Mouse (Mus musculus) c-Kit-positive CD71-positive TER-119-positive erythroid progenitor cells, embryonic 14.5 days (primary cell): ENCODE measurements around the gene Olfr1254.

Experiments used
- DNase-seq: peaks from one replicate; pipeline ENCODE4 v3.0.0-alpha.2; 2013; ENCODE audit warnings: low spot score

Gene Olfr1254

DNA sequence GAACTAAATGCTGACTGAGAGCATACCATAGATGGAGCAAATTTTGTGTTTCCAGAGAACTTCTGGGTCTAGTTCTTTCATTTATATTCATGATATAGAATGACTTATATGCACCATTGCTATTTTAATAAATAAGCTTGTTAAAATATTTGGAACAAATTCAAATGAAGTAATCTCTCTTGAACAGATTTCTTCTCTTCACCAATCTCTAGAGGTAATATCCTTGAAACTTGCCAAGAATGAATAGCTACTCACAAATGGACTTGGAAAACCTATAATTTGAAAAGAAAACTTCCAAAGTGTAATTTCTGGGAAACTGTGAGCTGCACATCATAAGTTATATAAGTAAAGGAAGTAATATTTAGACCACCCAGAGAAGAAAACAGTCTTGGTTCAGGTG lies at the start of gene Olfr1254:
Gene Olfr1254, minus strand, starts transcription at position 101 of the 400 bp plus-strand sequence.
- no peak for DNase-seq

DNA sequence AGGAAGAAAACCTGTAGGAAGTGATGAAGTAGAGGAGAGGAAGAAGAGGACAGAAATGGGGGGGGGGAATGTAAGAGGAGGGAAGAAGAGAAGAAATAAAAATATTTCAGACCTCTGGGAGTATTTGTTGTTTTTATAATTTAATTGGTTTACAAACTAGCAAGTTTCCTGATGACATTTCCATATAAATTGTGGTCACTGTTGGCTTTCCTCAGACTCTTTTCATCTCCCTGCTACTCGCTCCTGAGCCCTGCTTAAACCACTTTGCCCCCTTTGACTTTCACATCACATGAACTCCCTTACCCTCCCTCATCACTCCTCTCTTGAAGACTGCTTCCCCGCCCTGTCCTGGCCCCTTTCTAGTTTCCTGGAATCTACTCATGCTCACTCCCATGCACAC lies 48.0 kb upstream of the Olfr1254 start, which contains the start of gene Olfr1256:
Gene Olfr1256, minus strand, starts transcription at position 101 of the 400 bp plus-strand sequence.
- DNase-seq = no peak

DNA sequence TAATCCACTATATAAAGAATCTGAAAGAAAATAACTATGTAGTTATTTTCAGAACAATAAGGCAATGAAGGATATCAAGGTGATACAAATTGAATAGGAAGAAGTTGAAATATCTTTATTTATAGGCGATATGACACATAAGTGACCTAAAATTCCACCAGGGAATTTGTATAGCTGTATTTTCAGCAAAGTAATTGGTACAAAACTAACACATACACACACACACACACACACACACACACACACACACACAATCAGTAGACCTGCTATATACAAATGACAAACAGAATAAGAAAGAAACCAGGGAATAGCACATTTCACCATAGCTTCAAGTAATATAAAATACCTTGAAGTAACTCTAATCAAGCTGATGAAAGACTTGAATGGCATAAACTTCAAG lies 26.8 kb upstream of the Olfr1254 start:
- no peak for DNase-seq

DNA sequence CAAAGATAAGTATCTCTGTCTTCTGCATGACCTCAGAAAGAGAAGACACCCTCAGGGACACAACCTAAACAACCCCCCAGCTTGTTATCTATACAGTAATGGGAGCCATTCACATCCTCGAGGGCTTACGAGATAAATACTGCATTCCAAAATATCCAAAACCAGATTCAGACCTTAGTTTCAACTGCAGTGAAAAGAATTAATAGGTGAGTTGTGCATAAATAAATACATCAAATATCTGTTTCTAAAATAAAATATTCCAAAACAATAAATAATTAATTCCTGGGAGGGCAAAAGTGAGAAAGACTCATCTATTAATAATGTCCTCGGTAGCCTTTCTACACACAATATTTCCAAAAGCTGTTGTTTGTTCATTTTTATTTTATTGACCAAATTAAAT lies 18.3 kb upstream of the Olfr1254 start, which contains the start of gene Olfr1255:
Gene Olfr1255, plus strand, starts transcription at position 301 of the 400 bp plus-strand sequence.
- DNase-seq = no peak

DNA sequence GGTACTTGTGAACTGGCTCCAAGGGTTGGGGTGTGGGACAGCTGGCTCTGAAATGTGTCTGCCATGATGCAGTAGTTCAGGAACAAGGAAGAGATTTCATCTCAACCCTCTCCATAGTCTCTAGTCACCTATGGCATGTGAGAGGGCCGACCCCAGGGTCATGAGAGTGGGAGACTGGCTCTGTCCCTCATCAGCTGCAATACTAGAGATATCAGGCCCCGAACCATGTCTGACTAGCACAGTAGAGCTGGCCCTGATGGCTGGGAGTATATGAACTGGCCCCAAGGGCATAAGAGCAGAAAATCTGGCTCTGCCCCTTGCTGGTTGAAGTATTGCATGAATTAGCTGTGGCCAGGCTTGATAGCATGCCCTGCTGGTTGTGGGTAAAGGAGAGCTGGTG lies 17.3 kb upstream of the Olfr1254 start:
- no peak for DNase-seq

DNA sequence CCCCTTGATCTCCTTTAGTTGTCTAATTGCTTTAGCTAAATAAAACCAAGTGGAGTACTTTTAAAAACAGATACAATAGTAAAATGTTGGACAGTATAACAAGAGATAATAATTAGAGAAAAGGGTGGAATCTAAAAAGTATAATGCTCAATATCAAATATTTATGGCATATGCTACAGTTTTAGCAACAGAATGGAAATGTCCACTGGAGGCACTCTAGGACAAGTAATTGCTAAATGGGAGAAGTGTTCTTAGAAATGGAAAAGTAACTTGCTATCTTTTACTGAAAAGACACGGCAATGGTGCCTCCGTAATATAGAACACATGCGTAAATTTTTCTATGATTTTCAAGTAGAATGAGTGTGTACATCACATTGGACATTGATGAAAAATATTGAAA lies 6.2 kb upstream of the Olfr1254 start:
- DNase-seq = no peak

DNA sequence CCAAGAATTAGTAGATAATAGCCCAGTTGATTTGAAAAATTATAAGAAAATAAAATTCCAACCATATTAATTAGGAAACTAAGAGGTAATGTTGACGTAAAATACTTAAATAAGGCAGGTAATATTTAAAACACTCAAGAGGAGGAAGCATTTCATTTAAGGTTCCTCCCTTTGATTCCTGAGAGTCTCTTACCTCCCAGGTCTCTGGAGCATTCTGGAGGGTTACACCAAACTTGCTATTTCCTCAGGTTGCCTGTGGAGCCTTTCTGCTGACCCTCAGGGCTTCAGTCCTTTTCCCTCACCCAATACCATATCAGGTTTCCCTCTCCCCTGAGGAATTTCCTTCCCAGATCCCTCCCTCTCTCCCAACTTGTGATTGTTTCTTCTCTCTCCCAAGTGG lies 36.4 kb downstream of the Olfr1254 start, which contains the start of gene Olfr1253:
Gene Olfr1253, minus strand, starts transcription at position 101 of the 400 bp plus-strand sequence.
- no peak for DNase-seq
